Mouse (Mus musculus) ES-E14 (cell line): ENCODE data around the gene Tmem184b. TPM values are rescaled to one million over a fixed set of nuclear protein-coding genes. Genes with fewer than 3 reads are reported as not detected.

Experiments used
- DNase-seq: peaks from one replicate; pipeline ENCODE4 v3.0.0-alpha.2; 2013; ENCODE audit warnings: low read depth, low spot score
- H3K27ac ChIP-seq: 2 replicates; pipeline ENCODE4 v1.5.1; 2012; ENCODE audit warnings: low read depth, mild to moderate bottlenecking, low read length, moderate library complexity, mixed read lengths; ENCODE audit not compliant: poor library complexity, insufficient read depth, severe bottlenecking
- H3K36me3 ChIP-seq: 2 replicates; pipeline ENCODE4 v1.6.1; 2012; ENCODE audit warnings: mild to moderate bottlenecking, low read length, moderate library complexity, mixed read lengths; ENCODE audit not compliant: control insufficient read depth, poor library complexity, insufficient read depth, severe bottlenecking
- H3K4me1 ChIP-seq, 2 experiments: fragments of 150-350 bp in 1 of 2; sonication (generic) in 1 of 2; 2 replicates each; pipeline ENCODE4 v1.6.1; 2012; ENCODE audit warnings: low read length in 2 of 2, mild to moderate bottlenecking in 1 of 2, mixed read lengths in 1 of 2; ENCODE audit not compliant: control insufficient read depth in 2 of 2, insufficient read depth in 2 of 2, poor library complexity in 1 of 2
- H3K4me3 ChIP-seq, 2 experiments: fragments of 150-350 bp in 1 of 2; sonication (generic) in 1 of 2; 2 replicates each; pipeline ENCODE4 v1.5.1; 2012; ENCODE audit warnings: low read length in 2 of 2, low read depth in 1 of 2, mild to moderate bottlenecking in 1 of 2, mixed read lengths in 1 of 2; ENCODE audit not compliant: insufficient read depth in 1 of 2, poor library complexity in 1 of 2, severe bottlenecking in 1 of 2
- H3K9ac ChIP-seq: 2 replicates; pipeline ENCODE4 v1.6.1; 2012; ENCODE audit warnings: low read depth, mild to moderate bottlenecking, low read length, mixed read lengths; ENCODE audit not compliant: poor library complexity, insufficient read depth, severe bottlenecking
- H3K9me3 ChIP-seq: fragments of 150-350 bp; sonication (generic); 2 replicates; pipeline ENCODE4 v1.6.1; 2012; ENCODE audit warnings: low read depth, mild to moderate bottlenecking, low read length; ENCODE audit not compliant: control insufficient read depth, insufficient read depth
- CHD2 ChIP-seq: IDR thresholded peaks from 2 replicates; pipeline ENCODE4 v1.6.1; 2014; ENCODE audit warnings: mild to moderate bottlenecking, low read depth, low read length, inconsistent platforms
- HCFC1 ChIP-seq: IDR thresholded peaks from 2 replicates; pipeline ENCODE4 v1.6.1; 2012; ENCODE audit warnings: low read length, inconsistent platforms, borderline replicate concordance; ENCODE audit not compliant: insufficient read depth
- MAFK ChIP-seq: IDR thresholded peaks from 2 replicates; pipeline ENCODE4 v1.6.1; 2014; ENCODE audit warnings: mild to moderate bottlenecking, low read depth, low read length, inconsistent platforms; ENCODE audit not compliant: insufficient read depth
- ZC3H11A ChIP-seq: IDR thresholded peaks from 2 replicates; pipeline ENCODE4 v1.6.1; 2012; ENCODE audit warnings: low read depth, mild to moderate bottlenecking, inconsistent platforms, low read length, borderline replicate concordance
- ZNF384 ChIP-seq: IDR thresholded peaks from 2 replicates; pipeline ENCODE4 v1.6.1; 2012; ENCODE audit warnings: low read depth, low read length, inconsistent platforms
- in situ Hi-C, 2 experiments: fragments of 600-800 bp; cut with MboI; formaldehyde crosslinking; loops; one replicate each; pipeline ENCODE4 v1.15.1; 2025; ENCODE audit warnings: low sequenced_read_pairs in 2 of 2, inconsistent platforms in 1 of 2; ENCODE audit not compliant: unreplicated experiment in 2 of 2
- total RNA-seq: library from RNA; depleted of rRNA; stranded (reverse); fragments of 300-350 nt; gene quantifications from 2 replicates; pipeline ENCODE4 v1.2.3, GENCODE M21; 2012

Gene Tmem184b
- total RNA-seq, 1 experiment, result 40.6 TPM

GRCm38 (mm10) chr15:79418677-79419076 lies 15.3 kb upstream of the Tmem184b start:
- no peak for DNase-seq
- H3K4me3 ChIP-seq, result no peak overlapping the region
- H3K27ac ChIP-seq, result no peak overlapping the region
- H3K36me3 ChIP-seq, result peaks cover 49% of the 10 kb centered on the region
- TF ChIP-seq ZNF384 (no peak), CHD2 (no peak), MAFK (no peak), HCFC1 (no peak), ZC3H11A (no peak)
- no peak overlapping the region for H3K9ac ChIP-seq
- H3K4me1 ChIP-seq, result peaks cover 14 to 26% of the 10 kb centered on the region in 2 experiments
- in situ Hi-C loops, result no loop called here
- no peaks in the 10 kb centered on the region for H3K9me3 ChIP-seq

- peaks cover 45% of the 10 kb centered on the region for H3K36me3 ChIP-seq
- in situ Hi-C loops, result no loop called here
Measured at GRCm38 (mm10) chr15:79418265-79418664, 14.9 kb upstream of the Tmem184b start.

GRCm38 (mm10) chr15:79417379-79417778 lies 14.0 kb upstream of the Tmem184b start:
- Histone ChIP-seq H3K4me3 (no peak overlapping the region), H3K27ac (peak overlapping the region; percentile 76), H3K9me3 (no peaks in the 10 kb centered on the region), H3K9ac (no peak overlapping the region), H3K36me3 (peaks cover 37% of the 10 kb centered on the region), H3K4me1 (peaks cover 14 to 26% of the 10 kb centered on the region in 2 experiments)
- DNase-seq, result no peak
- in situ Hi-C loops, result no loop called here
- no peak for TF ChIP-seq ZC3H11A
- no peak for TF ChIP-seq ZNF384
- no peak for TF ChIP-seq HCFC1
- TF ChIP-seq CHD2, result no peak
- TF ChIP-seq MAFK, result no peak

More at GRCm38 (mm10) chr15:79418265-79418664, 14.9 kb upstream of the Tmem184b start:
- H3K9ac ChIP-seq, result no peak overlapping the region
- H3K9me3 ChIP-seq, result no peaks in the 10 kb centered on the region
- no peak for DNase-seq
- H3K4me3 ChIP-seq, result no peak overlapping the region
- TF ChIP-seq ZC3H11A (no peak), ZNF384 (no peak)
- no peak overlapping the region for H3K27ac ChIP-seq
- H3K4me1 ChIP-seq, result peaks cover 14 to 26% of the 10 kb centered on the region in 2 experiments

GRCm38 (mm10) chr15:79416460-79417085 lies 13.2 kb upstream of the Tmem184b start:
- Histone ChIP-seq H3K9ac (no peak overlapping the region), H3K4me3 (no peak overlapping the region), H3K36me3 (peaks cover 30% of the 10 kb centered on the region; the same call in 1 of the 2 replicates), H3K9me3 (no peaks in the 10 kb centered on the region), H3K4me1 (peaks cover 14 to 21% of the 10 kb centered on the region in 2 experiments), H3K27ac (peak overlapping the region; percentile 76)
- in situ Hi-C loops, result no loop called here
- TF ChIP-seq CHD2, result no peak
- no peak for TF ChIP-seq ZC3H11A
- TF ChIP-seq ZNF384, result no peak
- no peak for TF ChIP-seq HCFC1
- TF ChIP-seq MAFK, result no peak
- DNase-seq, result no peak

GRCm38 (mm10) chr15:79414513-79414912 lies 11.1 kb upstream of the Tmem184b start:
- peak overlapping the region; percentile 7; the same call in 1 of the 2 replicates for H3K27ac ChIP-seq

More at GRCm38 (mm10) chr15:79414513-79414912, 11.1 kb upstream of the Tmem184b start:
- Histone ChIP-seq H3K4me1 (peaks cover 14 to 18% of the 10 kb centered on the region in 2 experiments), H3K4me3 (no peak overlapping the region), H3K9me3 (no peaks in the 10 kb centered on the region), H3K9ac (no peak overlapping the region), H3K36me3 (peaks cover 17% of the 10 kb centered on the region; the same call in 1 of the 2 replicates)
- no peak for DNase-seq
- TF ChIP-seq HCFC1, result no peak
- no peak for TF ChIP-seq ZNF384
- no peak for TF ChIP-seq MAFK
- no peak for TF ChIP-seq CHD2
- no peak for TF ChIP-seq ZC3H11A
- in situ Hi-C loops, result no loop called here
